ENCODE assay signal across 16 mouse cellular contexts in genomic region chr2:170947236-170947635, GRCm38 (mm10).
"Had no signal": no experiment of that assay in that cellular context is flagged by ENCODE, and none has a peak within 500 bp of the region (broad histone marks: within the 10 kb centered on the region; RNA-seq: fewer than 3 reads in every experiment).

No protein-coding gene starts in this region.

- ATAC-seq: hindbrain, postnatal 0 days; intestine, embryonic 16.5 days; liver, postnatal 0 days had no signal

- DNase-seq: gastrocnemius, postnatal 14 days; gastrocnemius, postnatal 36 days; heart, adult 18-20 months; heart, postnatal 14 days; heart, postnatal 36 days; kidney, adult 11 months; kidney, adult 2 months; kidney, adult 9 months; kidney, postnatal 14 days; kidney, postnatal 36 days; layer of hippocampus, adult 9-11 months; liver; liver, embryonic 13.5 days; liver, postnatal 0 days had no signal
